7 mouse cellular contexts compared by ENCODE assay signal in the genomic region with DNA sequence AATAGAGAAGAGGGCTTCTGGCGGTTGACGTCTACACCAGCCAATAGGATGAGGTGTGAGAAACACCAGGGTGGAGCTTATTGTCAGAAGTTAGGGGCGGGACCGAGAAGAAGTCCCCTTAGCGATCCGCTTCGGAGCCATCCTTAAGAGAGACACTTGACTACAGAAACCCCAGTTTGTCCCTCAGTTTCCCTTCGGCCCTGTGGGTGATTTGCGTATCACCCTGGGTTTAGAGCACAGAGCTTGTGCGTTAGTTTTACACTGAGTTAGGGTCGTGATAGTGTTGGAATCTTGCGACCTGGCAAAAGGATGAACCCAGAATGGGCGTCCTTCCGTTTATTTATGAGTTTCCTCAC. TPM values are rescaled to one million over a fixed set of nuclear protein-coding genes. Genes with fewer than 3 reads are reported as not detected.
DNase-seq lines count a peak whose midpoint lies in the region; ATAC-seq lines count a peak whose summit lies in the region.

No protein-coding gene starts in this region.

- no peaks in the 10 kb centered on the region for H3K27me3 ChIP-seq in megakaryocyte, embryonic 14.5 days (replicated peaks)
- H3K27me3 ChIP-seq in forebrain, embryonic 13.5 days, result no peaks in the 10 kb centered on the region
- H3K27me3 ChIP-seq in limb, embryonic 15.5 days, result no peaks in the 10 kb centered on the region
- no peaks in the 10 kb centered on the region for H3K27me3 ChIP-seq in stomach, embryonic 16.5 days (ENCODE audit: control insufficient read depth, insufficient read depth, low read length)

- DNase-seq in adrenal gland, adult 2 months, result no peak

- peak overlapping the region; percentile 71 for H3K9ac ChIP-seq in forebrain, embryonic 13.5 days
- peak overlapping the region; percentile 47 for H3K9ac ChIP-seq in limb, embryonic 15.5 days
- peak overlapping the region; percentile 76 for H3K9ac ChIP-seq in stomach, embryonic 16.5 days (ENCODE audit: low read length)

- H3K9me3 ChIP-seq in megakaryocyte, embryonic 14.5 days, result no peaks in the 10 kb centered on the region
- no peaks in the 10 kb centered on the region for H3K9me3 ChIP-seq in forebrain, embryonic 13.5 days (replicated peaks)
- H3K9me3 ChIP-seq in limb, embryonic 15.5 days, result no peaks in the 10 kb centered on the region
- no peaks in the 10 kb centered on the region for H3K9me3 ChIP-seq in stomach, embryonic 16.5 days (replicated peaks; ENCODE audit: control insufficient read depth, low read length)

- peak overlapping the region; percentile 96 for H3K4me3 ChIP-seq in megakaryocyte, embryonic 14.5 days (replicated peaks)
- peak overlapping the region; percentile 64 for H3K4me3 ChIP-seq in forebrain, embryonic 13.5 days
- H3K4me3 ChIP-seq in limb, embryonic 15.5 days, result peak overlapping the region; percentile 70
- H3K4me3 ChIP-seq in stomach, embryonic 16.5 days (replicated peaks; ENCODE audit: low read length), result peak overlapping the region; percentile 61

- H3K36me3 ChIP-seq in megakaryocyte, embryonic 14.5 days (replicated peaks; ENCODE audit: low read length), result peaks cover 53% of the 10 kb centered on the region
- H3K36me3 ChIP-seq in forebrain, embryonic 13.5 days (ENCODE audit: poor library complexity, severe bottlenecking), result peaks cover 17% of the 10 kb centered on the region
- peaks cover 14% of the 10 kb centered on the region; the same call in 1 of the 2 replicates for H3K36me3 ChIP-seq in limb, embryonic 15.5 days
- no peaks in the 10 kb centered on the region for H3K36me3 ChIP-seq in stomach, embryonic 16.5 days (ENCODE audit: control insufficient read depth, insufficient read depth, low read length)

- peaks cover 80% of the 10 kb centered on the region for H3K4me1 ChIP-seq in megakaryocyte, embryonic 14.5 days
- peaks cover 31% of the 10 kb centered on the region for H3K4me1 ChIP-seq in forebrain, embryonic 13.5 days
- H3K4me1 ChIP-seq in limb, embryonic 15.5 days, result peaks cover 16% of the 10 kb centered on the region
- peaks cover 12% of the 10 kb centered on the region for H3K4me1 ChIP-seq in stomach, embryonic 16.5 days (ENCODE audit: control insufficient read depth, insufficient read depth, low read length)

- 0% methylated on average over 14 of the region's 14 CpGs for WGBS in forebrain, embryonic 13.5 days
- under 1% methylated on average over 14 of the region's 14 CpGs for WGBS in limb, embryonic 15.5 days
- under 1% methylated on average over 14 of the region's 14 CpGs for WGBS in stomach, embryonic 16.5 days

- peak overlapping the region; percentile 83 for H3K4me2 ChIP-seq in forebrain, embryonic 13.5 days
- peak overlapping the region; percentile 71 for H3K4me2 ChIP-seq in limb, embryonic 15.5 days
- H3K4me2 ChIP-seq in stomach, embryonic 16.5 days (ENCODE audit: low read depth, low read length), result peak overlapping the region; percentile 79

- H3K27ac ChIP-seq in forebrain, embryonic 13.5 days, result peak overlapping the region; percentile 100
- H3K27ac ChIP-seq in limb, embryonic 15.5 days, result peak overlapping the region; percentile 99
- peak overlapping the region; percentile 76 for H3K27ac ChIP-seq in stomach, embryonic 16.5 days (ENCODE audit: low read length)

- ATAC-seq in megakaryocyte, adult 5-6 weeks (ENCODE audit: poor library complexity, severe bottlenecking), result no peak
- no peak for ATAC-seq in forebrain, embryonic 13.5 days
- ATAC-seq in limb, embryonic 15.5 days (ENCODE audit: insufficient number of reproducible peaks, low FRiP score, low TSS enrichment, low read depth), result no peak
- no peak for ATAC-seq in stomach, embryonic 16.5 days (ENCODE audit: insufficient read depth, low FRiP score)
- no peak for ATAC-seq in erythroid progenitor cell, adult 5-6 weeks (replicated peaks; ENCODE audit: low FRiP score, poor library complexity, severe bottlenecking)

RNA-seq across cellular contexts. Expression of gene Opa3, which starts 0.6 kb away (rescaled TPM):
- polyA plus RNA-seq in megakaryocyte, embryonic 14.5 days (2012; ENCODE audit: insufficient read depth, low replicate concordance), result 7.3 and 11.6 TPM in 2 replicates
- total RNA-seq in megakaryocyte, adult 5-6 weeks (2015), result 12.3 and 15.7 TPM in 2 replicates
- 18.2 and 20.7 TPM in 2 replicates for total RNA-seq in megakaryocyte, adult 5-6 weeks (2017)
- polyA plus RNA-seq in forebrain, embryonic 13.5 days (2015; fragmentation: Nextera tagmentation; extraction: Ambion mirVana), result 42.1 and 47.5 TPM in 2 replicates
- 28.4 and 31.5 TPM in 2 replicates for polyA plus RNA-seq in limb, embryonic 15.5 days (2015; fragmentation: Nextera tagmentation; extraction: Ambion mirVana)
- 33.0 and 34.5 TPM in 2 replicates for polyA plus RNA-seq in stomach, embryonic 16.5 days (2015; fragmentation: Nextera tagmentation; extraction: Ambion mirVana)
- total RNA-seq in erythroid progenitor cell, adult 5-6 weeks (2015; ENCODE audit: low replicate concordance), result 19.8 and 25.6 TPM in 2 replicates
- 20.0 and 22.7 TPM in 2 replicates for total RNA-seq in erythroid progenitor cell, adult 5-6 weeks (2017; ENCODE audit: low replicate concordance)
- total RNA-seq in adrenal gland, adult 2 months (2021), result 10 to 100 TPM; 31.2 to 43.5 TPM
- polyA plus RNA-seq in adrenal gland, adult 2 months (2012; rRNA removed), result 30.2 and 32.3 TPM in 2 replicates

RNA-seq across cellular contexts. Expression of gene Gpr4, which starts 16.4 kb away (rescaled TPM):
- 0.03 TPM in 1 of 2 replicates, not detected in the other for polyA plus RNA-seq in megakaryocyte, embryonic 14.5 days (2012; ENCODE audit: insufficient read depth, low replicate concordance)
- not detected in 2 replicates for total RNA-seq in megakaryocyte, adult 5-6 weeks (2015)
- total RNA-seq in megakaryocyte, adult 5-6 weeks (2017), result 0.12 TPM in 1 of 2 replicates, not detected in the other
- 1.2 and 1.3 TPM in 2 replicates for polyA plus RNA-seq in forebrain, embryonic 13.5 days (2015; fragmentation: Nextera tagmentation; extraction: Ambion mirVana)
- polyA plus RNA-seq in limb, embryonic 15.5 days (2015; fragmentation: Nextera tagmentation; extraction: Ambion mirVana), result 2.4 and 3.0 TPM in 2 replicates
- polyA plus RNA-seq in stomach, embryonic 16.5 days (2015; fragmentation: Nextera tagmentation; extraction: Ambion mirVana), result 1.4 and 1.7 TPM in 2 replicates
- total RNA-seq in erythroid progenitor cell, adult 5-6 weeks (2015; ENCODE audit: low replicate concordance), result not detected in 2 replicates
- not detected in 2 replicates for total RNA-seq in erythroid progenitor cell, adult 5-6 weeks (2017; ENCODE audit: low replicate concordance)
- 10 to 100 TPM in 1 of 2 experiments, 1 to 10 TPM in 1; 6.4 to 11.8 TPM for total RNA-seq in adrenal gland, adult 2 months (2021)
- 20.4 and 23.8 TPM in 2 replicates for polyA plus RNA-seq in adrenal gland, adult 2 months (2012; rRNA removed)

RNA-seq across cellular contexts. Expression of gene Vasp, which starts 42.8 kb away (rescaled TPM):
- polyA plus RNA-seq in megakaryocyte, embryonic 14.5 days (2012; ENCODE audit: insufficient read depth, low replicate concordance), result 828 and 2,423 TPM in 2 replicates
- total RNA-seq in megakaryocyte, adult 5-6 weeks (2015), result 122 and 129 TPM in 2 replicates
- total RNA-seq in megakaryocyte, adult 5-6 weeks (2017), result 180 and 227 TPM in 2 replicates
- polyA plus RNA-seq in forebrain, embryonic 13.5 days (2015; fragmentation: Nextera tagmentation; extraction: Ambion mirVana), result 31.0 and 32.7 TPM in 2 replicates
- polyA plus RNA-seq in limb, embryonic 15.5 days (2015; fragmentation: Nextera tagmentation; extraction: Ambion mirVana), result 73.8 and 84.0 TPM in 2 replicates
- 77.8 and 85.6 TPM in 2 replicates for polyA plus RNA-seq in stomach, embryonic 16.5 days (2015; fragmentation: Nextera tagmentation; extraction: Ambion mirVana)
- 34.0 and 58.7 TPM in 2 replicates for total RNA-seq in erythroid progenitor cell, adult 5-6 weeks (2015; ENCODE audit: low replicate concordance)
- total RNA-seq in erythroid progenitor cell, adult 5-6 weeks (2017; ENCODE audit: low replicate concordance), result 17.9 and 26.7 TPM in 2 replicates
- total RNA-seq in adrenal gland, adult 2 months (2021), result 10 to 100 TPM; 45.8 to 55.8 TPM
- polyA plus RNA-seq in adrenal gland, adult 2 months (2012; rRNA removed), result 136 and 143 TPM in 2 replicates

RNA-seq across cellular contexts. Expression of gene Ppm1n, which starts 51.1 kb away (rescaled TPM):
- not detected in 2 replicates for polyA plus RNA-seq in megakaryocyte, embryonic 14.5 days (2012; ENCODE audit: insufficient read depth, low replicate concordance)
- not detected in 2 replicates for total RNA-seq in megakaryocyte, adult 5-6 weeks (2015)
- total RNA-seq in megakaryocyte, adult 5-6 weeks (2017), result not detected in 2 replicates
- 0.18 and 0.80 TPM in 2 replicates for polyA plus RNA-seq in forebrain, embryonic 13.5 days (2015; fragmentation: Nextera tagmentation; extraction: Ambion mirVana)
- polyA plus RNA-seq in limb, embryonic 15.5 days (2015; fragmentation: Nextera tagmentation; extraction: Ambion mirVana), result 0.16 and 0.19 TPM in 2 replicates
- 0.17 TPM in 1 of 2 replicates, not detected in the other for polyA plus RNA-seq in stomach, embryonic 16.5 days (2015; fragmentation: Nextera tagmentation; extraction: Ambion mirVana)
- not detected in 2 replicates for total RNA-seq in erythroid progenitor cell, adult 5-6 weeks (2015; ENCODE audit: low replicate concordance)
- total RNA-seq in erythroid progenitor cell, adult 5-6 weeks (2017; ENCODE audit: low replicate concordance), result not detected in 2 replicates
- not detected for total RNA-seq in adrenal gland, adult 2 months (2021)
- polyA plus RNA-seq in adrenal gland, adult 2 months (2012; rRNA removed), result 0.09 and 0.68 TPM in 2 replicates

RNA-seq across cellular contexts. Expression of gene Eml2, which starts 52.5 kb away (rescaled TPM):
- polyA plus RNA-seq in megakaryocyte, embryonic 14.5 days (2012; ENCODE audit: insufficient read depth, low replicate concordance), result 53.9 and 56.3 TPM in 2 replicates
- 5.2 and 9.1 TPM in 2 replicates for total RNA-seq in megakaryocyte, adult 5-6 weeks (2015)
- 8.7 and 13.4 TPM in 2 replicates for total RNA-seq in megakaryocyte, adult 5-6 weeks (2017)
- polyA plus RNA-seq in forebrain, embryonic 13.5 days (2015; fragmentation: Nextera tagmentation; extraction: Ambion mirVana), result 6.4 and 7.0 TPM in 2 replicates
- polyA plus RNA-seq in limb, embryonic 15.5 days (2015; fragmentation: Nextera tagmentation; extraction: Ambion mirVana), result 8.7 and 12.8 TPM in 2 replicates
- 10.9 and 11.4 TPM in 2 replicates for polyA plus RNA-seq in stomach, embryonic 16.5 days (2015; fragmentation: Nextera tagmentation; extraction: Ambion mirVana)
- 2.5 TPM in 1 of 2 replicates, not detected in the other for total RNA-seq in erythroid progenitor cell, adult 5-6 weeks (2015; ENCODE audit: low replicate concordance)
- 1.3 TPM in 1 of 2 replicates, not detected in the other for total RNA-seq in erythroid progenitor cell, adult 5-6 weeks (2017; ENCODE audit: low replicate concordance)
- 10 to 100 TPM; 34.7 to 69.4 TPM for total RNA-seq in adrenal gland, adult 2 months (2021)
- 58.2 and 59.7 TPM in 2 replicates for polyA plus RNA-seq in adrenal gland, adult 2 months (2012; rRNA removed)
